Mouse (Mus musculus): ENCODE results near the gene Maml3.
A peak's percentile ranks its signal among the peaks of the same experiment; 100 is the strongest.

The Maml3 gene

DNA sequence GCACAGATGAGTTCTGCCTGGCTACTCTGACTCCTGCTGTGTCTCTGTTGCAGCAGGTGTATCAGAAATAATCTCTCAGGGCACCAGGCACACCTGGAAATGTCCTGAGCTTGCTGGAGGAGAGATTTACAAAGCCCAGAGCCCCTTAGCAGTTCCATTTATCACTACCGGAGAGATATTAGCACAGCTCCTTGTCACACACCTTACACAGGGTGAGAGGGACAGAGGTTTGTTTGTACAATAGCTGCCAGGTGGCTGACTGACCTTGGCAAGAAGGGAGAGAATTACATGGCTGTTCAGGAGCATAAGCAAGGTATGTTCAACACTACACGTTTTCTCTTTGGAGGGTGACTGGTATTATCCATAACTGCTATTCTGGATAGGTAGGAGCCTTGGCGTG, 409.2 kb downstream of the Maml3 start:
- no peak for DNase-seq

- no peak for DNase-seq
Observed at GRCm38 (mm10) chr3:51694576-51694975, 410.3 kb downstream of the Maml3 start.

DNA sequence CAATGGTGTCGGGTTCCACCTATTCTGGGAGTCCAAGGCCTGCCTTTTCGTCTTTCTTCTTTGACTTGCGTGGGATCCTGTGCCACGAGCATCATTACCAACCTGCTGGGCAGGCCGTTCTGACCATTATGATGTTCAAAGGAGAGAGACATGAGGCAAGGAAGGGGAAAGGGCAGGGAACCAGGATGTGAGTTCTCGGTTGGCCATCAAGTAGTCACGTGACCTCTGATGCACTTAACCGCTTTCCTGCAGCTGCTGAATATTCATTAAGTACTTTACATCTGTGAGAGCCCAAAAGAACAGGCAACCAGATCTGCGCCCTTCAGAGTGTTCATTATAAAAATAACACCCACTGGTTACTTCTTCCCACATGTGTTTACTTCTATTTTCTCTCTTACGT, 411.7 kb downstream of the Maml3 start:
- no peak for DNase-seq

DNA sequence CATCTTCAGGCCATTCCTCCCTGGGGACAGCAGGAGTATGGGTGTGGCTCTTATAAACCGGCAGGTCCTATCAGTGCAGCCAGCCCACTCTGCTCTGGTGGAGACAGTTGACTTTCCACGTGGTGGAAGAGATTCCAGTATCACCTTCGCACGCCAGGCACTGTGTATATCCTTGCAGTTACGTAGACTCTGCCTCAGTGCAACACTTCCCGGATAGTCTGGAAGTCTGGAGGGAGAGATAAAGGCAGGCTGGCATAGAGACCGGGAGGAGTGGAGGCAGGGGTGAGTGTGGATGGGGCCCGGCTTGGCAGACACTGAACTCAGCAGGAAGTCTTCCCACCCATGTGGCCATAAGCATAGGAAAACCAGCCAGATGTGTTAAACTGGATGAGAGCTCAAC, 416.2 kb downstream of the Maml3 start:
- no peak for DNase-seq

- no peak for DNase-seq
Observed at GRCm38 (mm10) chr3:51686791-51687190, 418.1 kb downstream of the Maml3 start.

DNA sequence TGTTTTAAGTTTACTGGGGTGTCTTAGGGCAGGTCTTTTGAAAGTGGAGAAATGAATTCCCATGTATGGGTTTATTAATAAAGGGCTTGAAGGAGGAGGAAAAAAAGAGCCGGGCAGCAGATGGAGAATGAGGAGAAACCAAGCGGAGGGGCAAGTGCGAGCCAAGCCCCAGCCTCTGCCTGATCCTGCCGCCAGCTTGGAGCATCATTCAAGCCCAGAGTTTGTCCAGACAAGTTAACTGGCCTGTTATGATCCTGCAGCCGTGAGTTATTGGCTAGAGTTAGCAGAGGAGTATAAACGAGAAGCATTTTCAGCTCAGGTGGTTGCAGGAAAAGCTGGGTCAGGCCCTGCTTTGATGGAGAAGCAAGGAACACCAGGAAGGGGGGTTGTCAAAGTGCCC, 418.6 kb downstream of the Maml3 start:
- DNase-seq: no peak

GRCm38 (mm10) chr3:51685539-51685938, 419.3 kb downstream of the Maml3 start:
- no peak for DNase-seq

- no peak for DNase-seq
Observed at GRCm38 (mm10) chr3:51674963-51675362, 429.9 kb downstream of the Maml3 start.

DNA sequence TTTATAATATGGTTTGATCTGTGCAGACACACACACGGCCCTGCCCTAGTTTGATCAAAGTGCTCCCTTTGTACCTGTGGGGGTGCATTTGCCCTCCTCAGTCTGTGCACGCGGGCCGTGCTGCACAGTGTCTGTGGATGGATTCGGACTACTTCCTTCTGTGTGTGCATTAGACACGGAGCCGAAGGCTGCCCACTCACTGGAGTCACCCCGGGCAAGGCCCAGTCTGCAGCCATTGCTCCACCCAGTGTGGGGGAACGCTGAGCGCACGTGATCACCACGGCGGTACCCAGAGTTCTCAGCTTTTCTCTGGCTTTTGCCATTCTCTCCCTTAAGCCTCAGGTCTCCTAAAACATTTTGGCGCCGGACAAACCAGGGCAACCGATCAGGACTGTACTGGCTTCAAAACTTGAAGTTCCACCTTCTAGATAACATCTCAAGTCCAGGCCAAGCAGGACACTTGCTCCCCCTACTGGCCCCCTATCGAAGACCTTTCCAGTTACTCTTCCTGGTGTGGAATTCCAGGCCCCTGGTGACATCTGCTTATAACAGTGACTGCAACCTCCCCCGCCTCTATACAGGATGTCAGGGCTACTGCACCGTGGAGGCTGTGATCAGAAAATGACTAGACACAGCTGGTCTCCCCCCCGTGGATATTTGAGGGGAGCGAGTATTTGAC, 431.3 kb downstream of the Maml3 start:
- DNase-seq: peak; percentile 62

- no peak for DNase-seq
Observed at GRCm38 (mm10) chr3:51672631-51673030, 432.2 kb downstream of the Maml3 start.

DNA sequence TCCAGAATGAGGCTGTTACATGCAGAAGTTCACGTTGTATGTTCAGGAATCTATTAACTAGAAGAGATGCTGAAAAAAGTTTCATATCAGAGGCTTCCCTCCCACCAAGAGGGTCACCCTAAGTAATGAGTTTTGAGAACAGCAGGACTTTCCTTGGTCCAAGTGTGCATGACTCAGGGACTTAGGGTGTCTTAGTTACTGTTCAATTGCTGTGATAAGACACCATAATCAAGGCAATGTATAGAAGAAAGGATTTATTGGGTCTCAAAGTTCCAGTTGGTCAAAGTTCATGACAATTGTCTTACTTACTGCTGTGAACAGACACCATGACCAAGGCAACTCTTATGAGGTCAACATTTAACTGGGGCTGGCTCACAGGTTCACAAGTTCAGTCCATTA, 433.8 kb downstream of the Maml3 start:
- DNase-seq: no peak

- DNase-seq: no peak
Observed at GRCm38 (mm10) chr3:51670414-51671070, 434.3 kb downstream of the Maml3 start.

DNA sequence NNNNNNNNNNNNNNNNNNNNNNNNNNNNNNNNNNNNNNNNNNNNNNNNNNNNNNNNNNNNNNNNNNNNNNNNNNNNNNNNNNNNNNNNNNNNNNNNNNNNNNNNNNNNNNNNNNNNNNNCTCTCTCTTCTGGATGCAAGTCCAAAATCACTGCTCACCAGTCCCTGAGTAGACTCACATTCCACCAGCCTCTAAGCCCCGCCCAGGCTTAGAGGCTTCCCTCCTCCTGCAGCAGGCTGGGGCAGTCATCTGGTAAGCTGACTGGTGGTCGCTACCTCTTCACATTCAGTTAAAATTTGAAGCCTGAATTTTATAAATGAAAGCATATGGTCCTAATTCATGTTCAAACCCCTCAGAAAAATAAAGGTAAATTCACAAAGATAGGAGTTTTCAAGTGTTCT, 436.3 kb downstream of the Maml3 start:
- no peak for DNase-seq

DNA sequence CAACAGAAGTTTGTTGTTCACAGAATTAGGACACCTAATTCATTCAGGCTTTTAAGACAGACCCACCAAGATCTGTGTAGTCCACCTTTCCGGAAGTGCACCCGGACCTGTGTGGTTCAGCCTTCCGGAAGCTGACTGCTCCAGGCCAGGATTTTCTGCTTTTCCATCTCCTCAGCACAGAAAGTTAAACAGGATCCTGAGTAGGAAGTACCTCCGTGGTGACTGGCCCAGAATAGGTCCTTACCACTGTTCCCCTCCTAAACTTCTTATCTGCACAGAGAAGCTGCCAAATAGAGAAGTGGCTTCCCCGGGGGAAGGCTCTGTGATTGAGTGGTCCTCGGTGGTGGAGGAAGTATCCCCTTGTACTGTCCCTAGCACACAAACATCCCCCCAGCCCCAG, 442.3 kb downstream of the Maml3 start:
- DNase-seq: no peak

- no peak for DNase-seq
Observed at GRCm38 (mm10) chr3:51661880-51662550, 442.9 kb downstream of the Maml3 start.

GRCm38 (mm10) chr3:51661376-51661775, 443.5 kb downstream of the Maml3 start:
- DNase-seq: no peak

DNA sequence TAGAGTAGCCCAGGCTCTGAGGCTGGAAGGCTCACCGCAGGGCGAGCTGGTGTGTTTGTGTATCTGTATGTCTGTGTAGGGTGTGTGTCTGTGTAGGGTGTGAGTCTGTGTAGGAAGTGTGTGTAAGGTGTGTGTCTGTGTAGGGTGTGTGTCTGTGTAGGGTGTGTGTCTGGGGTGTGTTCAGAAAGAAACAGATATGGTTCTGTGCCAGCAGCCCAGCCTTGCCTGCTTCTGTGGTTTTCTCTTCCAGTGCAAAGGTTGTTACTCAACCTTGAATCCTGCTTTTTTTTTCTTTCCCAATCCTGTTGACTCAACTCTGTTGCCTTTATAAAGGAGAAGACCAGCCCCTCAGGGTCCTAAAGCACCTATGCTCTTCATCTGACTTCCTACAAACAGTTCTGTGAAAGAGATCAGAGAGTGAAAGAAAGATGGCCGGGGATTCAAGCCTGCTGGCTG, 444.0 kb downstream of the Maml3 start:
- no peak for DNase-seq

DNA sequence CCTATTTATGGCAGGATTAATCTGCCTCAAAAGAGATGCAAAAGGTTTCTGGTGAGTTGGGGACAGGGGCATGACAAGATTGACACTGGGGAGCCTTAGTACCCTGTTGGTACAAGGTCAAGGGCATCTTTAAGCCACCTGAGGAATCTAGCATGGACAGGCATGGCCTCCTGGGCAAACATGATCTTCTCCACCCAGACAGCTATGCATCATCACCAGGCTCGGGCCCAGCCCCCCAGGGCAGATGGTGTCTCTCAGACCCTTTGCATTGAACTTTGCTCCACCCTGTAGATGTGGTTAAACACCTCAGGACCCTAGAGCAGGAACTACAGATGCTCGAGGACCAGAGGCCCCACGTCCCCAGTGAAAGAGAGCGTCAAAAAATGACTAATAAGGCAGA, 444.8 kb downstream of the Maml3 start, which contains the start of gene Mgst2:
Gene Mgst2, plus strand, starts transcription at position 301 of the 400 bp plus-strand sequence.
- DNase-seq: no peak

- no peak for DNase-seq
Observed at GRCm38 (mm10) chr3:51659415-51659814, 445.5 kb downstream of the Maml3 start.

DNA sequence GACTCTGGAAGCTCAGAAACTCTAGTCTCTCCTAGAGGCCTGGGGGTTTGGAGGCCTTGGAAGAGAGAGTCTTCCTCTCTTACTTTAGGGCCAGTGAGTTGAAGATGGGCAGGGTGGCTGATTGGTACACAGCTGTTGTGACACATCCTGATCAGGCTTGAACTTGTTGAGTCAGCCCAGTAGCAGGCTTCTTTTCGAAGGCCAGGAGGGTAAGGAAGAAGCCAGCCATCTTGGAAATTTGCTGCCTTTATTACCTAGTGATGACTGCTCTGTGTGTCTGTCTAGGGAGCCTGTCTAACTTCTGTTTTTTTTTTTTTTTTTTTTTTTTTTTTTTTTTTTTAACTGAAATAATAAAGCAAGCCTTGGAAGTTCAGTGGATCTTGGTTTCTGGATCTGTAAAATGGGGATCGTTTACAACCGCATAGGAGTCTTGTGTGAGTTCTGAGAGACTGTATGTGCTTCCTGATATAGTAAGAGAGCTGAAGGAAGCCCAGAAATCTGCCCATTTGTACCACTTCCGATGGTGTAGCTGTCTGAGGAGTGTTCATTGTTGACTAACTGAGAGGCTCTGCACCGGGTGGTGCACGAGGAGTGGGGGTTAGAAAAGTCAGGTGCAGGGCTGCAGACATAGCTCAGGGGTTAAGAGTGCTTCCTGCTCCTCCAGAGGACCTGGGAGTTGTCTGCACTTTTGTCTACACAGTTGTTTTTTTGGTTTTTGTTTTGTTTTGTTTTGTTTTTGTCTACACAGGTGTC, 450.4 kb downstream of the Maml3 start:
- no peak for DNase-seq

DNA sequence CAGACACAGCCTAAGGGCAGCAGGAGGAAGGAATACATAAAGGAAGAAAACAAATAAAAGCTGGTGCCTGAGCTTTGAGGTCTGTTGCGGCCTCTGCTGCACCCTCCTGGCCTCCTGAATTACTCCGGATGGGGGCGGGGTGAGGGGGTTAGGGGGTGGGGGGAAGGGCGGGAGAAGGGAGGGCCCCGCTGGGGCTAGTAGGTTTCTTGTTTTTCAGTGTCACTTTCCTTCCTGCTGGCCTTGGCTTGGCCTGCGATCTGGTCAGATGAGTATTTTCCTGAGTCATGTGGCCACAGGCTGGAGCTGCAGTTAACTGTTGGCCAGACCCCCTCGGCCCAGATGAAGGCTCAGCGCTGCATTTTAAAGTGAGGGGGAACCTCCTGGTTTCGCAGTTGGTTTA, 452.2 kb downstream of the Maml3 start:
- peak; percentile 55 for DNase-seq

- DNase-seq: peak; percentile 83
Observed at GRCm38 (mm10) chr3:51652292-51652691, 452.6 kb downstream of the Maml3 start.

DNA sequence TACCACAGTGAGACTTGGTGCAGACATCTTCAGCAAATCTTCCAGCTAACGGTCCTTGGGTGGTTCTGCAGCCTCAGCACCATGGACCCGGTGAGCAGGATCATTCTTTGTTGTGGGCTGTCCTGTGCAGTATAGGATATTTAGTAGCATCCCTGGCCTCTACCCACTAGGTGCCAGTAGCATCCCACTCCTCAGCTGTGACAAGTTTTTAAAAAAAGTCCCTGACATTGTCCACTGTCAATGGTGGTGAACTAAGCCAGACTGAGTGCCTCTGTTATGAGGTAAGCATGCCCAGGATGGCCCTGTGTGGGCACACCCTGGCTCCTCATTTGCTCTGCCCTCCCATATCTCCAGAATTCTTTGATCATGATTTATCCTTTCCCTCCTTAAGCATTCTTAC, 453.7 kb downstream of the Maml3 start:
- DNase-seq: peak; percentile 43

Data from retina, postnatal 1 day (tissue).